Mouse (Mus musculus) forelimb bud, embryonic 11.5 days (tissue): ENCODE measurements around the gene Gdpd1.
"Not testable (repeated sequence)": the region's sequence is repeated elsewhere in the genome, so short reads cannot be mapped to it uniquely, and the experiment has no call there.

Experiments used
- DNase-seq: peaks from one replicate; pipeline ENCODE4 v3.0.0-alpha.2; 2012; ENCODE audit warnings: low read depth, low spot score

Gdpd1 gene

GRCm38 (mm10) chr11:87073866-87074440, at the start of gene Gdpd1:
Gene Gdpd1 (minus strand): TSS chr11:87074062.
- DNase-seq: peak; percentile 96

GRCm38 (mm10) chr11:87121864-87122263, 48.0 kb upstream of the Gdpd1 start:
- no peak for DNase-seq

DNA sequence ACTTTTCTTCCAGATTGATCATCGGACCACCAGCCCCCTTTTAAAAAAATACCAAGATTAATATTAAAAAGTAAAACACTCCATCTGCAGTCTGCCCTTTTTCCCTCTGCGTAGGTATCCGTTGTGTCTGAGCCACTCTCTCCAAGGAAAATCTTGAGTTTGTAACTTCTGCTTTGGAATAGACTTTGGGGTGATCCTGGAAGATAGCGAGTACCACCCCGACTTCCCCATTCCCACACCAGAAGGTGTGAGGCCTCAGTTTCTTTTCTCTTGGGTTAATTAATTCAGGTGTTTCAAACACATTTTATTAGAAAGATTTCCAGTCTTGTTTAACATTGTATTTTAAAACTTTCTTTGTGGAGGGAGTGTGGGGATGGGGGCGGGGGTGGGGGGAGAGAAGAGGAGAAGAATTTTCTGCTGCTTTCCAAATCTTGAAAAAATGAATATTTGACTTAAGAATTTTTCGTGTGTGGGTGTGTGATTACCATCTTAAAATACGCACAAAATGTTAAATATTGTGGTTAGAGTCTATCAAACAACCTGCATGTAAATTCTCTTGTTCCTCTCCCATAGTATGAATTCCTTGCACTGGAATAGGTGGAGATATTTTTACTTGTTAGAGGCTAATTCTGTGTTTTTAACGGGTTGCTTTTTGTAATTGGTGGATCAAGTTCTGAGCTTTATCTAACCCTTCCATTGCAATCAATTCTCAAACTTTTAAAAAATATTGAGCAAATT, 36.5 kb upstream of the Gdpd1 start:
- no peak for DNase-seq

DNA sequence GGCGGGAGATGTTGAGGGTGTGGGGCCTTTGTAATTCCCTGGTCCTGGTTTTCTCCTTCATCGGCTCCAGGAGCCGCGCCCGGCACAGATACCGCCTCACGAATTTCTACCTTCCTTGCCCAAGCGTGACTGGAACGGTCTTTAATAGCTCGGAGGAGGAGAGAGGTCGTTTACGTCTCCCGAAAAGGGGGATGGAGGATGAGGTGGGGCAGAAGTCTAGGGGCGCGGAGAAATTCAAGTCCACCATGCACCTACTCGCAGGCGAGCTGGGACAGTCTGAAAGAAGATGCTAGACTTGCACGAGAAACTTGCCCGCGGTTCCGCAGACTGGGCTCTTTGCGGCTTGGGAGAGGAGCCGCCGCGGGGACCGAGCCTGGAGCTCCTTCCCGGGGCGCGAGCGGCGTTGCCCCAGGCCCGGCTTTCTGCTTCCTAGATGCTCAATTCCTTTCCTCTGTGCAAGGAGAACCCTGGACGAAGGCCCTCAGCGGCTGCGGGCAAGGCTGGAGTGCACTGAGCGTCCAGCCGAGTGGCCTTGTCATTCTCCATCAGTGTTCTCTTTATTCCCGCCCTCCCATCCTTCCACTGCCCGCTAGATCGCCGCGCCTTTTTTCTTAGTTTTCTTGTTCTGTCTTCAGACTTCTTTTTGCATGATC, 35.8 kb upstream of the Gdpd1 start:
- DNase-seq: peak; percentile 36

DNA sequence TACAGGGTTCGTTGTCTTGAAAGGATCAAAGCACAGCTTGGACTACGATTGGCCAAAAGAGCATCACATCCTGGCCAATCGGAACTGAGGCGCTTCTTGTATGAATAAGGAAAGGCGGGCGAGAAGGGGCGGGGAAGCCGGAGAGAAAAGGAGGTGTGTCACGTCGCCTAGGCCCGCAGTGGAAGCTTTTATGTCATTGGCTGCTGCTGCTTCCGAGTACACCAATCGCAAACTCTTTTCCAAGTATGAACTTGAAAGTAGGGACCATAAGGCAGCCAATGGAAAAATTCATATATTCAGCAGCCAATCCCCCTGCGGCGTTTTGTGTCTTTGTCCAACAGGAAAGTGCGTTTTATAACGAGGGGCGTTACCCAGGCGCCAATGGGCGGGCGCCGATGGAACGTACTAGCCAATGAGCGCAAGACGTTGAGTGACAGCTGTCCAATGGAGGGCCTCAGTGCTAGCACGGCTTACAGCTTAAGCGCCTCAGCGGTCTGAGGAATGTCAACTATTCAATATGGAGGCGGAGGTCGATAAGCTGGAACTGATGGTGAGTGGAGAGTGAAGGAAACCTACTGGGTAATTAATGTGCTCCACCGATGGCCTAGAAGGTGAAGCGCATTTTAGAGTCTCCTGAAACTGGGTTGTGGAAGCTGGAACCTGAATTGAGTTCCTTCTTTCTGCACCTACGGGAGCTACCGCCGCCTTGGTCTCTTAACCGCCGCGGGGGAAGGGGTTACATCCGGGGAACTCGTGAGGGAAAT, 35.1 kb upstream of the Gdpd1 start, which contains the start of gene Ska2:
Gene Ska2, plus strand, starts transcription at position 480 of the 764 bp plus-strand sequence.
- DNase-seq: peak; percentile 100

DNA sequence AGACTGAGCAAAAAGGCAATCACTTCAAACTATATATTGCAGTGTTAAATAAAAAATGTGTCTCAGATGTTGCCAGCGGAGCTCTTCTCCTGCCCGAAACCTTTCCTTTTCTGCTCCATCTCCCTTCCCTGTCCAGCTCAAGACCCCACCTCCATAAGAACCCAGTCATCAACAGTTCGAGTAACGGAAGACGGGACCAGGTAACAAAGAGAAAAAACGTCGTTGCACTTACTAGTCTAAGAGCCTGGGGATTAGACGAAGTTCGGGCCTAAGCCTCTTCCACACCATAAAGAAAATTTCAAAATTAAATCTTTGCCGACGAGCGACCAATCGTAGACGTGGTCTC, 34.5 kb upstream of the Gdpd1 start, which contains the start of gene Prr11:
Gene Prr11, minus strand, starts transcription at position 300 of the 346 bp plus-strand sequence.
- DNase-seq: no peak

DNA sequence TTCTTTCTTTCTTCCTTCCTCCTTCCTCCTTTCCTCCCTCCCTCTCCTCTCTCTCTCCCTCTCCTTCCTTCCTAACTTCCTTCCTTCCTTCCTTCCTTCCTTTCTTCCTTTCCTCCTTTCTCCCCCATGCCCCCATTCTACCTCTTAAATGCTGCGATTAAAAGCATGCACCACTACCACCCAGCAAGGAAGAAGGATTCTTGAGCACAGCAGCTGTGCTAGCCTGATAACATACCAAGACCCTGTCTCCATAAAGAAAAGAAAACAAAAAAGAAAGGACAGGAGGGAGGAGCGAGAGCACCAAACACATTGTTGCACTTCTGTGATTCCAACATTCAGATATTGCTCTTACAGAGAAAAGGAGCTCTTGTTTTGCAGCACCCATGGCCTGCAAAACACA, 13.3 kb upstream of the Gdpd1 start:
- DNase-seq: no peak

- DNase-seq: peak; percentile 82
These were observed 12.6 kb upstream of the Gdpd1 start, which contains the start of gene Smg8 for GRCm38 (mm10) chr11:87086290-87086984. Gene Smg8 (minus strand): TSS chr11:87086774.

DNA sequence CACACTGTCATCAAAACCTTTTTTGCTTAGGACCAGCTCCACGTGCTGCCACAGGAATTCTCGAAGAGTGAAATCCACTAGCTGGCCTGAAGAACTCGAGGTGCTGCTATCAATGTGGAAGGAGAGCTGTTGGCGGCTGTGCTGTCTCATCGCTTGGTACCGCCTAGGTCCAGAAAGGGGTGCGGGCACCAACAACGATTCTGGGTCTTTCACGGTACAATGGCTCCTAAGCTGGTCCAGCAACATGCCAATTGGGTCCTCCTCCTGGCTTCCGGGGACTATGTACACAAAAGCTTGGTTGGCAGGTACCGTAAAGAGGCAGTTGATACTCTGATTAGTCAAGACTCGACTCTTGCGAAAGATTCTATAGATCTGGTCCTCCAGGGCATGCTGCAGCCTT, 11.6 kb upstream of the Gdpd1 start:
- DNase-seq: no peak

DNA sequence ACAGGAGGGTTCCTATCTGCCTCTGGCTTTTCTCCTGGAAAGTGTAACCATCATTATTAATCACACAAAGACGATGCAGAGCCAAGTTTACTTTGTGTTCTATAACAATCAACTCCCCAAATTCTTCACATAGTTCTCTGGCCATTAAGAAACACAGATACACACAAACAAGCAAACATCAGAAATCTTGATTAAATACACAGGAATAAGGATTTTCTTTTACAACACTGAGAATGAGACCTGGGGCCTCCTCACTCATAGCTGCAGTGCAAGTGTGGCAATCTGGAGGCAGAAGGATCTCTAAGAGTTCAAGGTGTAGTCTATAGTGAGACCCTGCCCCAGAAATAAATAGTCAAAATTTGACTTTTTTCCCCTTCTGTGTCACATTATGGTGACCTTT, 9.8 kb upstream of the Gdpd1 start:
- no peak for DNase-seq

DNA sequence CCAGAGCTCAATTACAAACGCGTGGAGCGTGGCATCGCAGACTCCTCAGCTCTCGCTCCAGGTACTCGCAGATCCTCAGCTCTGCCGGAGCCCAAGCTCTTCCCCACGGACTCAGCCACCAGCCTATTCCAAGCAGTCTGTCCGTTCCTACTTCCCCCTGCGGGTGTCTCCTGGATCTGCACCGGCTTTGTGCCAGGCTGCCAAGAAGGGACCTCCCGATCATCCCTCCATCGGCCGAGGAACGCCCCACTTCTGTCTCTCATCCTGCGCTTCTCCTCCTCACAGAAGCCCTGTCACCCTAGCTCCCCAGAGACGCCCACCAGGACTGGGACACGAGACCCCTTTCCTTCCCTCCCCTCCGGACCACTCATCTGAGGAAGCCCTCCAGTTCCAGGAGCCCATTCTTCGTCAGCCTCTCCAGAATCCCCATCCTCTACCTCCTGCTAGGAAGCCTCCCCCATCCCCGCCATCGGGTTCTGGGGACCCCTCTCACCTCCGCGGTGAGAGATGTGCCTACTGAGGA, 458 bp downstream of the Gdpd1 start:
- peak; percentile 64 for DNase-seq

DNA sequence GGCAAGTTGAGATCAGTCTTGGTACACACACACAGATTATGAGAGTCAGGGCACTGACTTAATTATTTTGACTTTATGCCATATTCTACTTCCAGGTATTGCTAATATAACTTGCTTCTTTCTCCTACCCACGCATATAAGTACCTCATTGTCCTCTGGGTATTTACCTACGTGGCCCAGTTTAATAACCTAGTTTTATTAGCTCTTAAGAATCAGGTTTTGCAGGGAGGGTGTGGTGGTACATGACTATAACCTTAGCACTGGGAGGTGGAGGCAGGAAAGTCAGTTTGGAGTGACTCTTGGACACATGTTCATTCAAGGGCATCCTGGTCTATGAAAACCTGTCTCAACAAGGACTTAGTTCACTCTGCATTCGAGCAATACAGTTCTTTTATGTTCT, 11.8 kb downstream of the Gdpd1 start:
- no peak for DNase-seq

DNA sequence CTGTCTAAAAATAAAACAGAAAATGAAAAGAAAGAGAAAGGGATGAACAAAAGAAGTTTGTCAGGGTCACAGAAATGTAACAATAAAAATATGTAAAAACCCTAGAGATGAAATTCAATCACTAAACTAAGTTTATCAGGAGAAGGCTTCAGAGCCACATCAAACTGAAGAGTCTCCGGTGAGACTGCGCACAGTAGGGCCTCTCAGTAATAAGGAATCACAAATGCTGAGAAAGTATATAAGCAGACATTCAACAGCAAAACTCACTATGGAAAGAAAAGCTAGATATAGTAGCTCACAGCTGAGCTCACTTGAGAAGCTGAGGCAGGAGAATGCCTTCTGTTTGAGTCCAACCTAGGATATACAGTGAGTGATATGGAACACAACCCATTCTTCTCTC, 13.5 kb downstream of the Gdpd1 start:
- no peak for DNase-seq

DNA sequence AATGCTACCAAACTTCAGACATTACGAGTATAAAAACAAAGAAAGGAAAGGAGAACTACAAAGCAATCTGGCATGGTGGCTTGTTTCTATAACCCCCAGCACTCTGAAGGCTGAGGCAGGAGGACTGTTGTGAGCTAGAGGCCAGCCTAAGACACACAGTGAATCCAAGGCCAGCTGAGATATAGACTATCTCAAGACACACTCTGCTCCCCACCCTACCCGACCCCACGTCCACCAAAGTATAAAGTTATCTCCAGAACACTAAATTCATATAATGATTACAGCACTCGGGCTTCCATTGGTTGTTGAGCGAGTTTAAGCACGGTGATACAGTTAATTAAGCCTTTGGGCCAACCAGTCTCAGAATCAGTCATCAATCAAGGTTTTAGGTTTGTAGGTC, 17.6 kb downstream of the Gdpd1 start:
- no peak for DNase-seq

DNA sequence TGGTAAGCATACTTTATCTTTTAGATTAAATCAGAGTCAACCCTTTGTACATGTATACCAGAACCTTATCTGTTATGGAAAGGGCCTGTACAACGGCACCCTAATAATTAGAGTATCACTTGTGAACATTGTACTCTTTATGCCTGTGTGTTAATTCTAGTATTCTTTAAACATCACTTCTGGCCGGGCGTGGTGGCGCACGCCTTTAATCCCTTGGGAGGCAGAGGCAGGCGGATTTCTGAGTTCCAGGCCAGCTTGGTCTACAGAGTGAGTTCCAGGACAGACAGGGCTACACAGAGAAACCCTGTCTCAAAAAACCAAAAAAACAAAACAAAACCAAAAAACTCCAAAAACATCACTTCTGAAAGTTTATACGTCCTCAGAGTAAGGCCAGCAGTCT, 25.0 kb downstream of the Gdpd1 start:
- DNase-seq: not testable (repeated sequence)

GRCm38 (mm10) chr11:87046968-87047367, 26.9 kb downstream of the Gdpd1 start:
- DNase-seq: no peak

DNA sequence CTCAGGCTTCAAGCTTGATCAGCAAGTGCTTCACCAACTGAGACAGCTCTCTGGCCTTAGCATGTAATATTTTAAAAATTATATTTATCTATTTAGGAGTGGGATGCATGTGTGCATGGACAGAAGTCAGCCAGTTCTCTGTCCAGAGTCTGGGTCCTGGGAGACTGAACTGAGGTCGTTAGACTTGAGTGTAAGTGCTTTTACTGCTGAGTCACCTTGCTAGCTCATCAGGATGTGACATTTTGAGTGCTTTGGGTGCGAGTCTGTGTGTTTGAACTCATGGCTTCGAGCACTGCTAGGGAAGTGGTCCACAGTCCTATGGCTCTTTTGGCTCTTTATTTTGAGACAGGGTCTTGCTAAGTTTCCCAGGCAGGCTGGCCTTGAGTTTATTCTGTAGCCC, 30.8 kb downstream of the Gdpd1 start:
- DNase-seq: no peak

- DNase-seq: no peak
These were observed 34.4 kb downstream of the Gdpd1 start for GRCm38 (mm10) chr11:87039307-87039963.

- no peak for DNase-seq
These were observed 37.7 kb downstream of the Gdpd1 start for GRCm38 (mm10) chr11:87036180-87036579.

- DNase-seq: no peak
These were observed 45.6 kb downstream of the Gdpd1 start for GRCm38 (mm10) chr11:87028212-87028611.
